Mouse (Mus musculus): ENCODE measurements at regions not wholly inside any gene's neighbourhood (a gene's known extent, or its start where the extent isn't known, plus 50 kb on each side); places are given as distances from the start of the nearest gene placed in this dataset.

DNA sequence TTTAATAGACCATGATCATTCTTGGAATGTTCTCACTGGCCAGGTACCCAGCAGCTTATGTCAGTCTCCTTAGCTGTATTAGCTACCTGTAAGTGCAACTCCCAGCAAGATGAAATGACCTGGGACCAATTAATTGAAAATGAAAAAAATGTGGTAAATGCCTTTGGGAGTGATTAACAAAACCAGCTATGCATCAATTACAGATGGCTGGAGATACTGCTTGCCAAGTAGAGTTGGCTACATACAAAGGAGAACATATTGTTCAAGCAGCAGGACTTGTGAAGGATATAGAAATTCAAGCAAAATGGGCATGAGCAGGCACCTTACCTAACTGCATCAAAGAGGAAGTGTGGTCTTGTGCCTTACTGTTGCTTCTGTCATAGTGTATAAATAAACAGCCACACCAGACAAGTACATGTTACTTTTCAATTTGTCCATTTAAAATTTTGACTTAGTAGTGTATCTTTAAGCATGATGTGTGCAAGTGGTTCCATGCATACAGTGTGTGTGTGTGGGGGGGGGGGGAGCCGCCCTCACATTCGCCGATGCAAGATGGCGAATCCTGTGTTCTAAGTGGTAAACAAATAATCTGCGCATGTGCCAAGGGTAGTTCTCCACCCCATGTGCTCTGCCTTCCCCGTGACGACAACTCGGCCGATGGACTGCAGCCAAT lies 307.0 kb downstream of the Pcdh17 start:
- intact Hi-C loops (cut with DNase I) = no loop called here
- peak in 1 of 2 experiments; percentile 0 for DNase-seq (ENCODE audit: low spot score in 2 of 2)

- DNase-seq (ENCODE audit: low spot score in 2 of 2) = no peak
- intact Hi-C loops (cut with DNase I) = no loop called here
Observed at GRCm38 (mm10) chr14:84757592-84757991, 314.2 kb downstream of the Pcdh17 start.

- DNase-seq (ENCODE audit: low spot score in 2 of 2) = no peak
- intact Hi-C loops (cut with DNase I) = no loop called here
Observed at GRCm38 (mm10) chr14:84793157-84793556, 349.8 kb downstream of the Pcdh17 start.

GRCm38 (mm10) chr14:84800925-84801324 lies 357.6 kb downstream of the Pcdh17 start:
- intact Hi-C loops (cut with DNase I) = no loop called here
- DNase-seq (ENCODE audit: low spot score in 2 of 2) = no peak

GRCm38 (mm10) chr14:84802640-84803039 lies 359.3 kb downstream of the Pcdh17 start:
- DNase-seq (ENCODE audit: low spot score in 2 of 2) = no peak
- intact Hi-C loops (cut with DNase I) = no loop called here

Data from left cerebral cortex, postnatal 14 days (tissue).